Mouse (Mus musculus): ENCODE data around the gene Pnma1. TPM values are rescaled to one million over a fixed set of nuclear protein-coding genes. Genes with fewer than 3 reads are reported as not detected.

Gene Pnma1
- polyA plus RNA-seq, 1 experiment from 2014 or later, result 0.49 TPM

DNA sequence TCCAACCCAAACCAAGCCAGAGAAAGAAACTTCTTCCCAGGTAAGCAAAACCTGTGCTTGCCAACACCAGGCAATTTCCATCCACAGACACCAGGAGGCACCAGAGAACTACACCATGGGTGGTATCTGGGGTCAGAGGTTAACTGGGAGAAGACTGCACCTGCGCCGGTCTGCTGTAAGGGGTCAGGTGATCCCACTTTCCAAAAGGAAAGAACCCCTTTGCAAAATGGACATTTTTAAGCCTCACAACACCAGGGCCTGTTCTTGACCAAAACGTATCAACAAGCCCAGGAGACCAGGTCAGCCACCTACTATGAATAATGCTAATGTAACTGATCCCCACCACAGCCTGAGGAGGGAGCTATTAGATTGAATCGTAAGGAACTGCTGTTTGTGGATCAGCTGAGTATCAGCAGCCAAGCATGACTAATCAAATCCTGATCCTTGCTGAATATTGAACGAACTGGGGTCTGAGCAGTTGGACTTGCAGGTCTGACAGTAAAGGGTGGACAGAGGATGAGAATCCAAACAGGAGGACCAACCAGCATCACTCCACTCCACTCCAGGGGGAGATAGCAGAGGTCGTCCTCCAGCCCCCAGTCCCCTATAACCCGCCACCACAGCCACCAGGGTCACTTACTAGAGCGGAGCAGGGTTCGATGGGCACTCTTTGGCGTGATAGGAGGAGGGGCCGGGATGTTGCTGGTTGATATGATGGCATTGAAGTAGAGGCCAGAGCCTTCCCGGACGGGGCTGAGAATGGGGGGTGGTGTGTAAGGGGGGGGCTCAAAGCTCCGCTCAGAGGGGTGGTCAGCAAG is 13.5 kb upstream of the Pnma1 start:
- Histone ChIP-seq H3K27me3 (ENCODE audit: control insufficient read depth, insufficient read depth, low read length) (no peaks in the 10 kb centered on the region), H3K9me3 (ENCODE audit: control insufficient read depth, low read length) (no peaks in the 10 kb centered on the region), H3K4me3 (ENCODE audit: low read depth, low read length) (no peak overlapping the region), H3K9ac (ENCODE audit: low read length) (no peak overlapping the region), H3K4me2 (replicated peaks; ENCODE audit: low read depth) (no peak overlapping the region), H3K4me1 (replicated peaks; ENCODE audit: control insufficient read depth, insufficient read depth) (no peaks in the 10 kb centered on the region), H3K27ac (replicated peaks) (no peak overlapping the region), H3K36me3 (ENCODE audit: control insufficient read depth, insufficient read depth, low read length) (peaks cover 21% of the 10 kb centered on the region)
- DNase-seq (ENCODE audit: low spot score) (peak; percentile 62), ATAC-seq (ENCODE audit: low FRiP score, low TSS enrichment) (peak; percentile 60)
- no peak for TF ChIP-seq EP300 (optimal IDR thresholded peaks at IDR 0.05)
- peak; percentile 76 for TF ChIP-seq CTCF (IDR thresholded peaks at IDR 0.05; ENCODE audit: low read depth)
- WGBS, result 73% methylated on average over 14 of the region's 14 CpGs

GRCm38 (mm10) chr12:84161116-84161515 is 12.8 kb upstream of the Pnma1 start:
- Histone ChIP-seq H3K4me2 (replicated peaks; ENCODE audit: low read depth) (no peak overlapping the region), H3K36me3 (ENCODE audit: control insufficient read depth, insufficient read depth, low read length) (peaks cover 23% of the 10 kb centered on the region), H3K4me3 (ENCODE audit: low read depth, low read length) (no peak overlapping the region), H3K27ac (replicated peaks) (no peak overlapping the region), H3K4me1 (replicated peaks; ENCODE audit: control insufficient read depth, insufficient read depth) (no peaks in the 10 kb centered on the region), H3K27me3 (ENCODE audit: control insufficient read depth, insufficient read depth, low read length) (no peaks in the 10 kb centered on the region), H3K9me3 (ENCODE audit: control insufficient read depth, low read length) (no peaks in the 10 kb centered on the region), H3K9ac (ENCODE audit: low read length) (no peak overlapping the region)
- TF ChIP-seq EP300 (optimal IDR thresholded peaks at IDR 0.05) (no peak), CTCF (IDR thresholded peaks at IDR 0.05; ENCODE audit: low read depth) (no peak)
- DNase-seq (ENCODE audit: low spot score) (no peak), ATAC-seq (ENCODE audit: low FRiP score, low TSS enrichment) (peak; percentile 11; the same call in 1 of the 2 replicates)
- WGBS, result 39% methylated on average over 8 of the region's 8 CpGs

- Histone ChIP-seq H3K9me3 (ENCODE audit: control insufficient read depth, low read length) (no peaks in the 10 kb centered on the region), H3K4me2 (replicated peaks; ENCODE audit: low read depth) (no peak overlapping the region), H3K36me3 (ENCODE audit: control insufficient read depth, insufficient read depth, low read length) (peaks cover 25% of the 10 kb centered on the region), H3K4me1 (replicated peaks; ENCODE audit: control insufficient read depth, insufficient read depth) (no peaks in the 10 kb centered on the region), H3K4me3 (ENCODE audit: low read depth, low read length) (no peak overlapping the region), H3K27ac (replicated peaks) (no peak overlapping the region), H3K27me3 (ENCODE audit: control insufficient read depth, insufficient read depth, low read length) (no peaks in the 10 kb centered on the region), H3K9ac (ENCODE audit: low read length) (no peak overlapping the region)
- DNase-seq (ENCODE audit: low spot score), result no peak
- 89% methylated on average over 8 of the region's 8 CpGs for WGBS
- no peak for TF ChIP-seq EP300 (optimal IDR thresholded peaks at IDR 0.05)
- no peak for TF ChIP-seq CTCF (IDR thresholded peaks at IDR 0.05; ENCODE audit: low read depth)
- ATAC-seq (ENCODE audit: low FRiP score, low TSS enrichment), result no peak
Observed at GRCm38 (mm10) chr12:84160491-84160890, 12.2 kb upstream of the Pnma1 start.

- Histone ChIP-seq H3K27ac (replicated peaks) (no peak overlapping the region), H3K4me2 (replicated peaks; ENCODE audit: low read depth) (no peak overlapping the region), H3K36me3 (ENCODE audit: control insufficient read depth, insufficient read depth, low read length) (peaks cover 28% of the 10 kb centered on the region), H3K4me3 (ENCODE audit: low read depth, low read length) (no peak overlapping the region), H3K4me1 (replicated peaks; ENCODE audit: control insufficient read depth, insufficient read depth) (no peaks in the 10 kb centered on the region), H3K9me3 (ENCODE audit: control insufficient read depth, low read length) (no peaks in the 10 kb centered on the region), H3K27me3 (ENCODE audit: control insufficient read depth, insufficient read depth, low read length) (no peaks in the 10 kb centered on the region), H3K9ac (ENCODE audit: low read length) (no peak overlapping the region)
- ATAC-seq (ENCODE audit: low FRiP score, low TSS enrichment) (no peak), DNase-seq (ENCODE audit: low spot score) (no peak)
- TF ChIP-seq CTCF (IDR thresholded peaks at IDR 0.05; ENCODE audit: low read depth) (no peak), EP300 (optimal IDR thresholded peaks at IDR 0.05) (no peak)
- WGBS, result 83% methylated on average over 14 of the region's 14 CpGs
Observed at GRCm38 (mm10) chr12:84158156-84158555, 9.9 kb upstream of the Pnma1 start.

DNA sequence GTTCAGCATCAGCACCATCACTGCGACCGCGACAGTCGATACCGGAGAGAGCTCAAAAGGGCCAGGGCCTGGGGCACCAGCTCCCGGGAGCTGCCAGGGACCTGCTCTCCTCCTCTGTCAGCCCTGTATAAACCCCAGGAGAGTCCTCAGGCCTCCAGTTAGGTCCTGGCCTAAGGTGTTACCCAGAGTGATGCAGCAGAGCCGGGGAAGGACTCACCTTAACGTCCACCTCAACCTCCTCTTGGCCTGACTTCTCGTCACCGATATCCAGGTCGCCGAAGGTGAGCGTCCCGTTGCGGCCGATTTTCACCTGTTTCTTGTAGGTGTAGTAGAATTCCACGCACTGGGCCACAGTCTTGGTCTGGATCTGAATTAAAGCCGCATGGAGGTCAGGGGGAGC is 7.9 kb upstream of the Pnma1 start:
- no peak overlapping the region for H3K4me3 ChIP-seq (ENCODE audit: low read depth, low read length)
- H3K27me3 ChIP-seq (ENCODE audit: control insufficient read depth, insufficient read depth, low read length), result no peaks in the 10 kb centered on the region
- no peaks in the 10 kb centered on the region; the same call in 1 of the 2 replicates for H3K4me1 ChIP-seq (replicated peaks; ENCODE audit: control insufficient read depth, insufficient read depth)
- H3K4me2 ChIP-seq (replicated peaks; ENCODE audit: low read depth), result no peak overlapping the region
- H3K9ac ChIP-seq (ENCODE audit: low read length), result no peak overlapping the region
- H3K27ac ChIP-seq (replicated peaks), result no peak overlapping the region
- ATAC-seq (ENCODE audit: low FRiP score, low TSS enrichment) (no peak), DNase-seq (ENCODE audit: low spot score) (no peak)
- WGBS, result 96% methylated on average over 18 of the region's 18 CpGs
- H3K36me3 ChIP-seq (ENCODE audit: control insufficient read depth, insufficient read depth, low read length), result peaks cover 38% of the 10 kb centered on the region
- TF ChIP-seq CTCF (IDR thresholded peaks at IDR 0.05; ENCODE audit: low read depth), result no peak
- TF ChIP-seq EP300 (optimal IDR thresholded peaks at IDR 0.05), result no peak
- H3K9me3 ChIP-seq (ENCODE audit: control insufficient read depth, low read length), result no peaks in the 10 kb centered on the region

DNA sequence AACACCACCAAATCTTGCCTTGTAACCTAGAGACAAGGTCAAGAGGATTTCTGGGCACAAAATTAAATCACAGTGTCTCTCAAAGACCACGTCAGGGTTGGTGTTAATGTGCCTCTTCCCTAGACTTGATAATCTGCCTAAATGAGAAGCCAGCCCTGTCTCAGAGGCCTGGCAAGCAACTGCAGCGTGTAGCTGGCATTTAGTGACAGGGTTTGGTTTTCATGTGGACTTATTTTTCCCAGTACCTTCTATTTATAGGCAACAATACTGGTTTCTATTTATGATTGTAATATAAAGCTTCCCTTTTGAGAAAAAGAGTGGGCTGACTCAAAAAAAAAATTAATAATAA is 7.2 kb upstream of the Pnma1 start:
- no peak overlapping the region for H3K4me3 ChIP-seq (ENCODE audit: low read depth, low read length)
- H3K27ac ChIP-seq (replicated peaks), result no peak overlapping the region
- no peak for DNase-seq (ENCODE audit: low spot score)
- H3K36me3 ChIP-seq (ENCODE audit: control insufficient read depth, insufficient read depth, low read length), result peaks cover 38% of the 10 kb centered on the region
- H3K9ac ChIP-seq (ENCODE audit: low read length), result no peak overlapping the region
- no peaks in the 10 kb centered on the region for H3K27me3 ChIP-seq (ENCODE audit: control insufficient read depth, insufficient read depth, low read length)
- whole genome bisulfite sequencing, result 85% methylated on average over 2 of the region's 2 CpGs
- H3K4me1 ChIP-seq (replicated peaks; ENCODE audit: control insufficient read depth, insufficient read depth), result no peaks in the 10 kb centered on the region; the same call in 1 of the 2 replicates
- TF ChIP-seq CTCF (IDR thresholded peaks at IDR 0.05; ENCODE audit: low read depth) (no peak), EP300 (optimal IDR thresholded peaks at IDR 0.05) (no peak)
- ATAC-seq (ENCODE audit: low FRiP score, low TSS enrichment), result no peak
- no peak overlapping the region for H3K4me2 ChIP-seq (replicated peaks; ENCODE audit: low read depth)
- no peaks in the 10 kb centered on the region for H3K9me3 ChIP-seq (ENCODE audit: control insufficient read depth, low read length)

Data from stomach, postnatal 0 days (tissue).